Mouse (Mus musculus): ENCODE data around the gene Defb20. TPM values are rescaled to one million over a fixed set of nuclear protein-coding genes. Genes with fewer than 3 reads are reported as not detected.

Gene Defb20
- polyA plus RNA-seq, 1 experiment from 2014 or later: not detected

GRCm38 (mm10) chr2:152481726-152482125 is 4.9 kb downstream of the Defb20 start:
- ATAC-seq (no peak), DNase-seq (no peak)
- H3K36me3 ChIP-seq (replicated peaks; ENCODE audit: insufficient read depth, low read length): no peaks in the 10 kb centered on the region
- H3K27me3 ChIP-seq (ENCODE audit: insufficient read depth, low read length): no peaks in the 10 kb centered on the region
- H3K9me3 ChIP-seq (ENCODE audit: low read length): no peaks in the 10 kb centered on the region
- H3K9ac ChIP-seq (replicated peaks): no peak overlapping the region
- H3K4me3 ChIP-seq (ENCODE audit: low read depth, low read length): no peak overlapping the region
- no peak overlapping the region for H3K27ac ChIP-seq (ENCODE audit: low read depth)
- 78% methylated on average over 7 of the region's 7 CpGs for WGBS (ENCODE audit: insufficient replicate concordance)
- H3K4me2 ChIP-seq (ENCODE audit: low read depth, low read length): no peak overlapping the region
- no peaks in the 10 kb centered on the region for H3K4me1 ChIP-seq (ENCODE audit: insufficient read depth)
- TF ChIP-seq EP300 (IDR thresholded peaks at IDR 0.05; ENCODE audit: low read depth): no peak

GRCm38 (mm10) chr2:152487024-152487423 is 10.2 kb downstream of the Defb20 start:
- H3K27ac ChIP-seq (ENCODE audit: low read depth): no peak overlapping the region
- 60% methylated on average over 2 of the region's 2 CpGs for WGBS (ENCODE audit: insufficient replicate concordance)
- H3K9ac ChIP-seq (replicated peaks): no peak overlapping the region
- H3K4me2 ChIP-seq (ENCODE audit: low read depth, low read length): no peak overlapping the region
- no peaks in the 10 kb centered on the region for H3K9me3 ChIP-seq (ENCODE audit: low read length)
- ATAC-seq (no peak), DNase-seq (peak; percentile 23)
- no peaks in the 10 kb centered on the region for H3K36me3 ChIP-seq (replicated peaks; ENCODE audit: insufficient read depth, low read length)
- TF ChIP-seq CTCF (IDR thresholded peaks at IDR 0.05; ENCODE audit: low read depth) (peak; percentile 54), EP300 (IDR thresholded peaks at IDR 0.05; ENCODE audit: low read depth) (no peak)
- H3K4me1 ChIP-seq (ENCODE audit: insufficient read depth): no peaks in the 10 kb centered on the region
- no peaks in the 10 kb centered on the region for H3K27me3 ChIP-seq (ENCODE audit: insufficient read depth, low read length)
- no peak overlapping the region for H3K4me3 ChIP-seq (ENCODE audit: low read depth, low read length)

GRCm38 (mm10) chr2:152490038-152490437 is 13.2 kb downstream of the Defb20 start, which contains the start of gene Defb22:
TSS of gene Defb22 (minus strand) at chr2:152490138.
- H3K27me3 ChIP-seq (ENCODE audit: insufficient read depth, low read length): no peaks in the 10 kb centered on the region
- no peaks in the 10 kb centered on the region for H3K4me1 ChIP-seq (ENCODE audit: insufficient read depth)
- no peaks in the 10 kb centered on the region for H3K9me3 ChIP-seq (ENCODE audit: low read length)
- ATAC-seq (no peak), DNase-seq (no peak)
- no peak within 1 kb of the TSS for H3K27ac ChIP-seq (ENCODE audit: low read depth)
- no peaks in the 10 kb centered on the region for H3K36me3 ChIP-seq (replicated peaks; ENCODE audit: insufficient read depth, low read length)
- H3K9ac ChIP-seq (replicated peaks): no peak within 1 kb of the TSS
- no peak within 1 kb of the TSS for H3K4me2 ChIP-seq (ENCODE audit: low read depth, low read length)
- no peak for TF ChIP-seq CTCF (IDR thresholded peaks at IDR 0.05; ENCODE audit: low read depth)
- no peak for TF ChIP-seq EP300 (IDR thresholded peaks at IDR 0.05; ENCODE audit: low read depth)
- no peak within 1 kb of the TSS for H3K4me3 ChIP-seq (ENCODE audit: low read depth, low read length)

- 69% methylated on average over 6 of the region's 6 CpGs for WGBS (ENCODE audit: insufficient replicate concordance)
- no peak overlapping the region for H3K27ac ChIP-seq (ENCODE audit: low read depth)
- TF ChIP-seq EP300 (IDR thresholded peaks at IDR 0.05; ENCODE audit: low read depth) (no peak), CTCF (IDR thresholded peaks at IDR 0.05; ENCODE audit: low read depth) (no peak)
- H3K9ac ChIP-seq (replicated peaks): no peak overlapping the region
- no peaks in the 10 kb centered on the region for H3K9me3 ChIP-seq (ENCODE audit: low read length)
- no peak overlapping the region for H3K4me2 ChIP-seq (ENCODE audit: low read depth, low read length)
- no peak overlapping the region for H3K4me3 ChIP-seq (ENCODE audit: low read depth, low read length)
- no peaks in the 10 kb centered on the region for H3K4me1 ChIP-seq (ENCODE audit: insufficient read depth)
- DNase-seq (no peak), ATAC-seq (no peak)
- no peaks in the 10 kb centered on the region for H3K36me3 ChIP-seq (replicated peaks; ENCODE audit: insufficient read depth, low read length)
- no peaks in the 10 kb centered on the region for H3K27me3 ChIP-seq (ENCODE audit: insufficient read depth, low read length)
Observed at GRCm38 (mm10) chr2:152493151-152493550, 16.3 kb downstream of the Defb20 start.

GRCm38 (mm10) chr2:152498020-152498419 is 21.2 kb downstream of the Defb20 start:
- DNase-seq (no peak), ATAC-seq (no peak)
- 71% methylated on average over 6 of the region's 6 CpGs for WGBS (ENCODE audit: insufficient replicate concordance)
- Histone ChIP-seq H3K4me3 (ENCODE audit: low read depth, low read length) (no peak overlapping the region), H3K4me2 (ENCODE audit: low read depth, low read length) (no peak overlapping the region), H3K27me3 (ENCODE audit: insufficient read depth, low read length) (no peaks in the 10 kb centered on the region), H3K4me1 (ENCODE audit: insufficient read depth) (no peaks in the 10 kb centered on the region), H3K36me3 (replicated peaks; ENCODE audit: insufficient read depth, low read length) (no peaks in the 10 kb centered on the region), H3K9ac (replicated peaks) (no peak overlapping the region), H3K9me3 (ENCODE audit: low read length) (no peaks in the 10 kb centered on the region), H3K27ac (ENCODE audit: low read depth) (no peak overlapping the region)
- no peak for TF ChIP-seq EP300 (IDR thresholded peaks at IDR 0.05; ENCODE audit: low read depth)
- TF ChIP-seq CTCF (IDR thresholded peaks at IDR 0.05; ENCODE audit: low read depth): no peak

GRCm38 (mm10) chr2:152500204-152500862 is 23.5 kb downstream of the Defb20 start:
- Histone ChIP-seq H3K27me3 (ENCODE audit: insufficient read depth, low read length) (no peaks in the 10 kb centered on the region), H3K4me2 (ENCODE audit: low read depth, low read length) (no peak overlapping the region), H3K36me3 (replicated peaks; ENCODE audit: insufficient read depth, low read length) (no peaks in the 10 kb centered on the region), H3K27ac (ENCODE audit: low read depth) (no peak overlapping the region), H3K4me1 (ENCODE audit: insufficient read depth) (no peaks in the 10 kb centered on the region), H3K4me3 (ENCODE audit: low read depth, low read length) (no peak overlapping the region), H3K9me3 (ENCODE audit: low read length) (no peaks in the 10 kb centered on the region), H3K9ac (replicated peaks) (no peak overlapping the region)
- ATAC-seq (no peak), DNase-seq (no peak)
- WGBS (ENCODE audit: insufficient replicate concordance): 63% methylated on average over 7 of the region's 7 CpGs
- TF ChIP-seq EP300 (IDR thresholded peaks at IDR 0.05; ENCODE audit: low read depth): no peak
- TF ChIP-seq CTCF (IDR thresholded peaks at IDR 0.05; ENCODE audit: low read depth): no peak

- H3K27me3 ChIP-seq (ENCODE audit: insufficient read depth, low read length): no peaks in the 10 kb centered on the region
- H3K4me1 ChIP-seq (ENCODE audit: insufficient read depth): no peaks in the 10 kb centered on the region
- H3K9ac ChIP-seq (replicated peaks): no peak overlapping the region
- no peak overlapping the region for H3K4me2 ChIP-seq (ENCODE audit: low read depth, low read length)
- H3K4me3 ChIP-seq (ENCODE audit: low read depth, low read length): no peak overlapping the region
- H3K36me3 ChIP-seq (replicated peaks; ENCODE audit: insufficient read depth, low read length): no peaks in the 10 kb centered on the region
- WGBS (ENCODE audit: insufficient replicate concordance): 70% methylated on average over 6 of the region's 6 CpGs
- TF ChIP-seq EP300 (IDR thresholded peaks at IDR 0.05; ENCODE audit: low read depth): no peak
- TF ChIP-seq CTCF (IDR thresholded peaks at IDR 0.05; ENCODE audit: low read depth): peak; percentile 35
- no peak overlapping the region for H3K27ac ChIP-seq (ENCODE audit: low read depth)
- no peaks in the 10 kb centered on the region for H3K9me3 ChIP-seq (ENCODE audit: low read length)
- ATAC-seq (no peak), DNase-seq (no peak)
Observed at GRCm38 (mm10) chr2:152500863-152501229, 24.0 kb downstream of the Defb20 start.
